Mouse (Mus musculus): Measurements from ENCODE around the gene Gucd1. TPM values are rescaled to one million over a fixed set of nuclear protein-coding genes. Genes with fewer than 3 reads are reported as not detected.
A peak's percentile ranks its signal among the peaks of the same experiment; 100 is the strongest.

Gucd1 gene
- polyA plus RNA-seq, 1 experiment from 2014 or later, result 23.6 TPM

DNA sequence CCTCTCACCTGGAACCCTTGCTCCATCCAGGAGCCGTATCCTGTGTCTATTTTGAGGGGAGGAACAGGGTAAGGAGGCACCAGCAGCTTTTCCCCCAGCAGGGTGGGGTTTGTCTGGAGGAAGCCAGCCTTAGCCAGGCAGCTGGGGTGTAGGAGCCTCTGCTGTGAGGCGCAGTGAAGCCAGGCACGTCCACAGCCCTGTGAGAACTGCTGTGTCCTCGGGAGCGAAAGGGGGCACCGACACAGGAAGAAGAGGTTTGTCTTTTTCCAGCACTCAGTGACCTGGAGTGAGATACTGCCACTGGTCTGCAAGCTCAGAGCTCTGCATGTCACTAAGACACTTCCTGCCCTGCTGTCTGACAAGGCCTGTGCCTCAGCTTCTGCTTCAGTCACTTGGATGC is 213.4 kb downstream of the Gucd1 start:
- Histone ChIP-seq H3K9me3 (no peaks in the 10 kb centered on the region), H3K27me3 (no peaks in the 10 kb centered on the region), H3K4me1 (peaks cover 9% of the 10 kb centered on the region), H3K36me3 (peaks cover 51% of the 10 kb centered on the region), H3K4me3 (no peak overlapping the region), H3K9ac (no peak overlapping the region), H3K27ac (peak overlapping the region; percentile 41; the same call in 1 of the 2 replicates), H3K4me2 (no peak overlapping the region)
- WGBS, result 63% methylated on average over 6 of the region's 6 CpGs
- ATAC-seq (ENCODE audit: borderline replicate concordance, extremely low read depth, low FRiP score, low TSS enrichment), result no peak

DNA sequence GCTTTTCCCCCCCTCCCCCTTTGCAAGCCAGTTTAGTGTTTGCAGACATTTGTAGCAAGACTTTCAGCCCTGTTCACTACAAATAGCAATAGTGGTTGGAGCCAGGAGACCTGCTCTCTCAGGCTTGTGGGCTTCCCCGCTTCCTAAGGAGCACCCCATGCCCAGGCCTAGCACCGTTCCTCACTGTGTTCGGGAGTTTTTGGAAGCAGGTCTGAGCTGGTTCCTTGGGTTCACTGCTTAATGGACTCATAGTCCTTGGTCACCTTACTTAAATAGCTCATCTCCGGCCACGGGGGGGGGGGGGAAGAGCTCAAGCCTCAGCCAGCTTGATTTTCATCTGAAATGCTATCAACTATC is 213.7 kb downstream of the Gucd1 start:
- peak overlapping the region; percentile 41; the same call in 1 of the 2 replicates for H3K27ac ChIP-seq
- H3K4me2 ChIP-seq, result no peak overlapping the region
- H3K9ac ChIP-seq, result no peak overlapping the region
- H3K36me3 ChIP-seq, result peaks cover 47% of the 10 kb centered on the region
- H3K9me3 ChIP-seq, result no peaks in the 10 kb centered on the region
- no peak for ATAC-seq (ENCODE audit: borderline replicate concordance, extremely low read depth, low FRiP score, low TSS enrichment)
- no peak overlapping the region for H3K4me3 ChIP-seq
- peaks cover 11% of the 10 kb centered on the region for H3K4me1 ChIP-seq
- WGBS, result 77% methylated on average over 5 of the region's 5 CpGs
- no peaks in the 10 kb centered on the region for H3K27me3 ChIP-seq

DNA sequence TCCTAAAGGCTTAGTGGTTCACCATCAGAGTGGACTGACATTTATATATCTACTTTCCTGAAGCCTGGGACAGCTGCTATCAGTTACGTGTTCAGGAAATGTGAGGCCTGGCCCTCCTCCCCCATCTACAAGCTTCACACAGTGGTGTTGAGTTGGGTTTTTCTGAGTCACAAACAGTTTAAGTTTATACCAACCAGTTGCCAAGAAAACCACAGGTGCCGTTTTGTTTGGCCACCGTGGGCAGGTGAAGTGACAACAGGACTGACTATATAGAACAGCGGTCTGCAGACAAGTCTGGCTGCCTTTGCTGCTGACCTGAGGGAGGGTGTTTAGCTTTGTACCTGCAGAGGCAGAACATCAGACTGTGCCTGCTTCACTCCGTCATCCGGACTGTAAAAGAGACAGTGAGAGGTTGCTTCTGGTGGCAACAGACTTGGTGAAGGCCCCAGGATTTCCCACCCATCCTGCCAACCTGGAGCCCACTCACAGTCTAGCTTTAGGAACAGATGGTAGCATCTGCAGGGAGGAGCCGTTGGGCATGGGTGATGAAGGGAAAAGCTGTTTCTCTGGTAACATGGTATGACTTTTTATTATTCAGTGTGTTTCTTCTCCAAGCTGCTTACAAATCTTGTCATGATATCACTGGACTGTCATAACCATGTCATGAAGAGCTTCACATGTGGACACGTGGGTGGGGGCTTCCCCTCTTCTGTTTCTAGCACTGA is 214.3 kb downstream of the Gucd1 start:
- no peak overlapping the region for H3K4me2 ChIP-seq
- 74% methylated on average over 8 of the region's 8 CpGs for WGBS
- H3K9me3 ChIP-seq, result no peaks in the 10 kb centered on the region
- H3K4me3 ChIP-seq, result no peak overlapping the region
- H3K27me3 ChIP-seq, result no peaks in the 10 kb centered on the region
- H3K36me3 ChIP-seq, result peaks cover 42% of the 10 kb centered on the region
- ATAC-seq (ENCODE audit: borderline replicate concordance, extremely low read depth, low FRiP score, low TSS enrichment), result no peak
- peaks cover 11% of the 10 kb centered on the region for H3K4me1 ChIP-seq
- H3K27ac ChIP-seq, result no peak overlapping the region
- no peak overlapping the region for H3K9ac ChIP-seq

DNA sequence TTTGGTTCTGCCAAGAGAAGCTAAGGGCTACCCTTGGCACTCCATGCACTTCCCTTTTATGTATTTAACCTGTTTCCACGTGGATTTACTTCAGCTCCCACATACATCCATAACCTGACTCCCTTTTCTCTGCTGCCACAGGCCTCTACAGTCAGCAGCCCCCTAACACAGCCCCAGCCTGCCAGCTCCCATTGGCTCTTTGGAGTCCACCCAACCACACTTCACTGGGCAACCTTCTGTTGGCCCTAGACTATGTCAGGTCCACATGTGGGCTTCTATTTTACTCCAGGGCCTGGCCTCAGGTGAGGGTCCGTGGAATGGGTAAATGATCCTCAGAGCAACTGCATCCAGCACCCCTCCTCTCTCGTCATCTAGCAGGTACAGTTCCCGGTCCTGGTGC is 215.2 kb downstream of the Gucd1 start:
- no peak for ATAC-seq (ENCODE audit: borderline replicate concordance, extremely low read depth, low FRiP score, low TSS enrichment)
- peaks cover 11% of the 10 kb centered on the region for H3K4me1 ChIP-seq
- H3K9me3 ChIP-seq, result no peaks in the 10 kb centered on the region
- no peaks in the 10 kb centered on the region for H3K27me3 ChIP-seq
- H3K27ac ChIP-seq, result no peak overlapping the region
- 82% methylated on average over 4 of the region's 4 CpGs for WGBS
- peaks cover 32% of the 10 kb centered on the region for H3K36me3 ChIP-seq
- H3K4me3 ChIP-seq, result no peak overlapping the region
- no peak overlapping the region for H3K4me2 ChIP-seq
- no peak overlapping the region for H3K9ac ChIP-seq

DNA sequence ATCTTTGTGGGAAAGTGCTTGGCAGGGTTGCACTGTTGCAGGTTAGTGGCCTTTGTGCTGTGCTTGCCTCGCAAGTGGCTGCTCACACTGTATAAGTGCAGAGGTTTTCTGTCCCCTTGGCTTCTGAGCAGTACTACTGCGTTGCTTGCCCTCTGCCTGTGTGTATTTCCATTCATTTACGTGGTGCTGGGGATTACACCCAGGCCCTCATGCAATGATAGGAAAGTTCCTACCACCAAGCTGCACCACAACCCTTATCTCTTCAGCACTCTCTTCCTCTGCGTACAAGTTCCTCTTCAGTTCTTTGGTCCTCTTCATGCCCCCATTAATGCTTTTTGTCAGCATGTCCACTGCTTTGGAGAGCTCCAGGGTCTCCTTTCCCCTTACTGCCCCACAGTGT is 215.8 kb downstream of the Gucd1 start:
- no peaks in the 10 kb centered on the region for H3K27me3 ChIP-seq
- peaks cover 26% of the 10 kb centered on the region for H3K36me3 ChIP-seq
- no peak overlapping the region for H3K4me3 ChIP-seq
- no peak overlapping the region for H3K27ac ChIP-seq
- no peaks in the 10 kb centered on the region for H3K9me3 ChIP-seq
- no peak for ATAC-seq (ENCODE audit: borderline replicate concordance, extremely low read depth, low FRiP score, low TSS enrichment)
- no peak overlapping the region for H3K4me2 ChIP-seq
- H3K4me1 ChIP-seq, result peaks cover 11% of the 10 kb centered on the region
- H3K9ac ChIP-seq, result no peak overlapping the region
- WGBS, result 83% methylated on average over 4 of the region's 4 CpGs

DNA sequence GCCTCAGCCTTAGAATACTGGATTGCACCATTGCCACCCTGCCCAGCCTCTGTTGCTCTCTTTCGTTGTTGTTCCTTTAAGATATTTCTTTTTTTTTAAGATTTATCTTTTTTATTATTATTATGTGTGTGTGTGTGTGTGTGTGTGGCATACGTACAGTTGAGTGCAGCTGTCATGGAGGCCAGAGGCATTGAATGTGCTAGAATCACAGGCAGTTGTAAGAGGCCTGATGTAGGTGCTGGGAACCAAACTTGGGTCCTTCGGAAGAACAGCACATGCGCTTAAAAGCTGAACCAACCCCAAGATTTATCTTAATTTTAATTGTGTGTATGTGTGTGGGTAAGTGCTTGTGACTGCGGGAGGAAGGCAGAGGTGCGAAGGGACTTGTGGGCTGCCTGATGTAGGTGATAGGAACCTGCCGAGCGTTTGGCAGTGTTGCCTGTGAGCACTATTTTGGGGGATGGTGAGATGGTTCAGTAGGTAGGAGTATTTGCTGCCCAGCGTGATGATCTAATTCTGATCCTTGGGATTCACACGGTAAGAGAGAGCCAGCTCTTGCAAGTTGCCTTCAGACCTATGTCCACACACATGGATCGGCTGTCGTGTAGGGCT is 216.5 kb downstream of the Gucd1 start:
- peaks cover 11% of the 10 kb centered on the region for H3K4me1 ChIP-seq
- no peak overlapping the region for H3K27ac ChIP-seq
- no peak overlapping the region for H3K4me2 ChIP-seq
- H3K9ac ChIP-seq, result no peak overlapping the region
- H3K27me3 ChIP-seq, result no peaks in the 10 kb centered on the region
- peaks cover 22% of the 10 kb centered on the region; the same call in 1 of the 2 replicates for H3K36me3 ChIP-seq
- 91% methylated on average over 12 of the region's 12 CpGs for WGBS
- H3K9me3 ChIP-seq, result no peaks in the 10 kb centered on the region
- no peak for ATAC-seq (ENCODE audit: borderline replicate concordance, extremely low read depth, low FRiP score, low TSS enrichment)
- H3K4me3 ChIP-seq, result no peak overlapping the region

Other genes starting within 250 kb of the Gucd1 start
- gene Adora2a, start 201.1 kb downstream of the Gucd1 start, polyA plus RNA-seq (2015; fragmentation: Nextera tagmentation; extraction: Ambion mirVana), result 7.1 and 7.5 TPM in 2 replicates
- gene Upb1, start 116.9 kb downstream of the Gucd1 start, polyA plus RNA-seq (2015; fragmentation: Nextera tagmentation; extraction: Ambion mirVana), result 0.73 and 1.3 TPM in 2 replicates
- 142 and 158 TPM in 2 replicates for gene Snrpd3, start 421 bp downstream of the Gucd1 start, polyA plus RNA-seq (2015; fragmentation: Nextera tagmentation; extraction: Ambion mirVana)
- 0.72 and 1.1 TPM in 2 replicates for gene Lrrc75b, start 42.4 kb upstream of the Gucd1 start, polyA plus RNA-seq (2015; fragmentation: Nextera tagmentation; extraction: Ambion mirVana)
- gene Ggt1, start 43.6 kb upstream of the Gucd1 start, polyA plus RNA-seq (2015; fragmentation: Nextera tagmentation; extraction: Ambion mirVana), result 1.2 and 2.0 TPM in 2 replicates
- 1.3 and 2.9 TPM in 2 replicates for gene Ggt5, start 71.4 kb upstream of the Gucd1 start, polyA plus RNA-seq (2015; fragmentation: Nextera tagmentation; extraction: Ambion mirVana)
- gene Susd2, start 126.0 kb upstream of the Gucd1 start, polyA plus RNA-seq (2015; fragmentation: Nextera tagmentation; extraction: Ambion mirVana), result 6.2 and 8.6 TPM in 2 replicates
- 30.7 and 38.7 TPM in 2 replicates for gene Cabin1, start 246.4 kb upstream of the Gucd1 start, polyA plus RNA-seq (2015; fragmentation: Nextera tagmentation; extraction: Ambion mirVana)